Mouse (Mus musculus) layer of hippocampus, adult 9-10 months (tissue): ENCODE data around the gene Kcnab1.

Experiments used
- DNase-seq: peaks from one replicate; pipeline ENCODE4 v3.0.0; 2022; ENCODE audit warnings: low spot score

Gene Kcnab1

DNA sequence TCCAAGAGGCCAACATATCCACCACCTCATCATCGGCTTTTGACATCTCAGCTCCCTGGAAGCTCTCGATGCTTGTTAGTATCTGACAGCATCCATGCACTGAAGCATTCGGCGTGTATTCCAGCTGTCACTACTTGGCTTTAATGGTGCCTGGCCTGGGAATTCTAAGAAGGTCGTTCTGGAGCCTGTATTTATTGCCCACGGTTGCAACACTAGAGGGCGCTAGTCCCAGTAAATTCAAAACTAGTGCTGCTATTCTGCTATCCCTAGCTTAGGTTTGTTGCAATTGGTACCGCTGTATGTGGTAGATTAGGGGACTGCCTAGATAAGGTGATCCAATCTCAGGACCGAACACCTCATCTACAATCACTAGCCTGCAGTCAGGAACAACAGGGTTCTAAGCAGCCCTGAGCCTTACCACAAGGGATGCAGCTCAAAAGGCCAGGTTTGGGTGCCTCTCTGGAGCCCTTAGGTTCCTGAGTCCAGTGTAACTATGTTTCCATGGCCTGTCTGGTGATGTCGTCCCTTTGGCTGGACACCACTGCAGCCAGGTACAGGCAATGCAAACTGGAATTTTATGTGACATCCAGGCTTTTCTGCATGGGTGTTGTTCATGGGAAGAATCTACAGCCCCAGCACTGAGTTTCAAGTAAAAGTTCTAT lies 208.8 kb downstream of the Kcnab1 start:
- DNase-seq = no peak

GRCm38 (mm10) chr3:65319248-65320008 lies 210.2 kb downstream of the Kcnab1 start:
- DNase-seq = no peak

- DNase-seq = no peak
Measured at GRCm38 (mm10) chr3:65320990-65321389, 211.8 kb downstream of the Kcnab1 start.

- DNase-seq = peak; percentile 40
Measured at GRCm38 (mm10) chr3:65321981-65322779, 213.0 kb downstream of the Kcnab1 start.

DNA sequence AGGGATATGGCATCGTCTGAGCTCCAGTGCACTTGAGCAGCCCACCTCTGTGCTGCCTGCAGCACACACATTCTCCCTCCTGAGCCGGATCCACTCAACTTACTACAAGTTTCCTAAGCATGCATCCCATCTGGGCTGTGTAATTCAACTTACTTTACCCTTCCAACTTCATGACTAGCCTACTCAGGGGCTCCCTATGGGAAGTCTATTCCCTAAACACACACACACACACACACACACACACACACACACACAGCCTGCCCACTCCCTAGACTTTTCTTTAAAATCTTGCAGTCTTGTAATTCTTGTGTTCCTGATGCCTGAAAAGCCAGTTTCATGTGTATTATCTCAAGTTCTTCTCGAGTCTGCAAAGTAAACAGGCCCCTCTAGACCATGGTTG lies 216.1 kb downstream of the Kcnab1 start:
- DNase-seq = no peak

GRCm38 (mm10) chr3:65328814-65329213 lies 219.6 kb downstream of the Kcnab1 start:
- DNase-seq = no peak

- no peak for DNase-seq
Measured at GRCm38 (mm10) chr3:65337835-65338464, 228.8 kb downstream of the Kcnab1 start.

GRCm38 (mm10) chr3:65340173-65340951 lies 231.2 kb downstream of the Kcnab1 start:
- DNase-seq = no peak

GRCm38 (mm10) chr3:65346176-65346575 lies 237.0 kb downstream of the Kcnab1 start:
- DNase-seq = no peak

DNA sequence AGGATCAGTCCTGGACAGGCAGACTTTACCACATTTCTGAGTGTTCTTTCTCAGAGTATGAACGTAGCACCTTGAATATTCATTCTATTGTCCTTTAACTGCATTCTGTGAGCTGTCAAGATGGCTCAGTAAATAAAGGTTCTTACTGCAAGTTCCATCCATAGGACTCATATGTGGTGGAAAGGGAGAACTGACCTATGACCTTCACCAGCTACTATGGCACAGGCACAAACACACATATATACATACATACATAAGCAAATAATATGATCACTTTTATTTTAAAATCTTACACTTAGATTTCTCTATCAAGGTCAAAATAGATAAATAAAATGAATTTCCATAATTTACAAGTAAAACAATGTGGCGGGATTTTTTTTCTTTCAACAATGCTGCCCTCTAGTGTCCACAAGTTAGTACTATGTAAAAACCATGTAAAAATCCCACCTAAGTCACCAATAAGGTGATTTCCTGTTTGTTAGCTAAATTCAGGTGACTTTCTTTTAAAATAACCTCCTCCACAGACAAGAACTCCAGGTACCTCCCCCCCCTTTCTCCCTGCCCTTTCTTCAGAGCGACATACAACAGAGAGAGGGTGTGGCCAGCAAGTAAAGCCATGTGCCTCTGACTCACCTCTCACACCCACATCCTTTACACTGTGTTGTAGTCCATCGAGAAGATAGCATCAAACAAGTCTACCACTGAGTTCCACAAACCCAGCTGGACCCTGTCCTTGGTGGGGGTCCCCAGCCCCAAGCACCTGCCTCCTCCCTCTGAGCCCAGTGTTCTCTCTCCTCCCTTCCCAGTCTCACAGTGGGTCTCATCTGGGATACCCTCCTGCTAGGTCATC lies 243.3 kb downstream of the Kcnab1 start:
- no peak for DNase-seq

DNA sequence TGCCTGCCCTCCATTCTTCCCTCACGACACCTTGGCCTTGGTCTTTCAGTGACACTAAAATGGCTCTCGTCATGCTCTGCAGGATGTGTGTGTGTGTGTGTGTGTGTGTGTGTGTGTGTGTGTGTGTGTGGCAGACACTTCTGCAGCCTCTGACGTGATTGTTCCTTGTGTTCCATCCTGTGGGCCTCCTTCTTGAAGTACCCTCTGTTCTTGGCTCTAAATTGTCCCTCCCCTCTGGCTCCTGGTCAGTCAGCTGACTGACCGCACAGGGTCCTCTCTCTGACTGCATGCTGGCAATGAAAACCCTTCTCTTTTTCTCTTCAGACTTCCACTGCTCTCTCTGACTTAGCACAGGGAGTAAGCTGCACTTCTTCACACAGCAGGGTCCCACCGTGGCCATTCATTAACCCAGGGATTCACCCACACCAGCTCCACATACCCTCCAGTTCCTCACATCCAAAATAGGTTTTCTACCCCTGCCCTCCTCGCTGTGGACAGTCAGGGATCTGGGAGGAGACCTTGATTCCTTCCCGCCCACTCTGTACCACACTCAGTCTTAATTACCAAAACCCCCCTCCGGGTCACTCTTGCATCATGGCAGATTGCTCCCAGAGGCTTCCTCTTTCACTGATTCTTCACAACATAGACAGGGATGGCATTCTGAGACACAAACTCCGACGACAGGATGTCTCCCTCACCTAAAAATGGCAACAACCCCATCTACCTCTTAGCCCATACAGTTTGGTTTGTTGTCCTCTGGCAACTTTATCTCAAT lies 244.3 kb downstream of the Kcnab1 start:
- DNase-seq = no peak

GRCm38 (mm10) chr3:65355479-65355878 lies 246.3 kb downstream of the Kcnab1 start:
- DNase-seq = no peak

GRCm38 (mm10) chr3:65358275-65358674 lies 249.1 kb downstream of the Kcnab1 start:
- no peak for DNase-seq

DNA sequence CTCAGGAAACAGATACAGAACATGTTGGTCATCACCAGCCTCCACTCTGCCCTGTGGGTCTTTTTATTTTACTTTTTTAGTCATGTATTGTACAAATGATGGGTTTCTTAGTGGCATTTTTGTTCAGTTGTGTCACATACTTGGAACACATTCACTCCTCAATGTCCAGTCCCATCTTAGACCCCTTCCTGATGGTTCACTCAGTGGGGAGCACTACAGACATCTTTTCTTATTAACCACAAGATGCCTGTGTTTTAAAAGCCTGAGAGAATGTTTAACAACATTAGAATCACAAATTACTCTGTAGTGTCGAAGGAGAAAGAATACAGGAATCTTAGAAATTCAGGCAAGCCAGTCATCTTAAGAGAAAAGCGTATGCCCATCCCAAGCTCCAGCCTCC lies 249.7 kb downstream of the Kcnab1 start:
- DNase-seq = no peak

GRCm38 (mm10) chr3:65360163-65360969 lies 251.2 kb downstream of the Kcnab1 start:
- no peak for DNase-seq

- DNase-seq = no peak
Measured at GRCm38 (mm10) chr3:65363438-65363837, 254.3 kb downstream of the Kcnab1 start.

- no peak for DNase-seq
Measured at GRCm38 (mm10) chr3:65365184-65365583, 256.0 kb downstream of the Kcnab1 start.

DNA sequence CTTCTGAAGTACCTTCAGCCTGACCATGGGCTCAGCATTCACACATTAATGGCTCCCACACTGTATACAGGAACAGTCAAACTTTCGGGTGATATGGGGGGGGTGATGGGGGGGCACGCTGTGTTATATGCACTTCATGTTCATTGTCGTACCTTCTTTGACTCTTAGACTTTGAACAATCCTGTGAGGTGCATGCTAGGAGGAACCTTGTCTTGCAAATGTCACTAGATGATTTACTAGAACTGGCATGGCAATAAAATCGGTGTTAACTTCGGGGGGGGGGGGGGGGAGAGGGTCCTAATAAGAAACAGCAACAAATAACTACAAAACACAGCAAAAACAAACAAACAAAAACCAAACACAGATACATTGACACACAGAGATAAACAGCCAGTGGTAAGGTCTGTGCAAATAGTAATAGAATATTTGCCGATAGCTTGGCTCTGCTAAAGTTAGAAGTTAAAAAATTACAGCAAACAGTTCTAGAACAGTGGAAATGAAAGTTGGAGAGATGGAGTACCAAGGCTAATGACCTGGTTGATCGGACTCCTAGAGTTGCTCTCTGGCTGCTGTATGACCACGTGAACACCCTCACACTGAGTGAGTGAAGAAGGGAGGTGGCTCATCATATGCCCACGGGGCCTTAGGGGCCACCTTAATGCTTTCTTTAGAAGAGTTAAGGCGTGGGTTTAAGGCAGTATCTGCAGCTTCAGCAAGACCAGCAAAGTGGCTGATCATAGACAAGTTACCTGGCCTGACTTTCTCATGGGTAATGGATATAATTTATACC lies 256.9 kb downstream of the Kcnab1 start:
- DNase-seq = no peak
